Mouse (Mus musculus) gastrocnemius, postnatal 36 days (tissue): ENCODE results near the gene Dvl3. TPM values are rescaled to one million over a fixed set of nuclear protein-coding genes. Genes with fewer than 3 reads are reported as not detected.

Experiments
- DNase-seq, 2 experiments: peaks; one replicate each; pipeline ENCODE4 v3.0.0; 2022
- intact Hi-C: fragments of 180-260 bp; cut with DNase I; formaldehyde crosslinking; loops from one replicate; pipeline ENCODE4 v1.15.1; 2025
- total RNA-seq, 2 experiments: library from RNA; stranded (reverse); gene quantifications; 2 replicates each; pipeline ENCODE4 v1.2.3; 2021

Gene Dvl3
- total RNA-seq, 2 experiments from 2014 or later = 27.8 to 28.8 TPM

DNA sequence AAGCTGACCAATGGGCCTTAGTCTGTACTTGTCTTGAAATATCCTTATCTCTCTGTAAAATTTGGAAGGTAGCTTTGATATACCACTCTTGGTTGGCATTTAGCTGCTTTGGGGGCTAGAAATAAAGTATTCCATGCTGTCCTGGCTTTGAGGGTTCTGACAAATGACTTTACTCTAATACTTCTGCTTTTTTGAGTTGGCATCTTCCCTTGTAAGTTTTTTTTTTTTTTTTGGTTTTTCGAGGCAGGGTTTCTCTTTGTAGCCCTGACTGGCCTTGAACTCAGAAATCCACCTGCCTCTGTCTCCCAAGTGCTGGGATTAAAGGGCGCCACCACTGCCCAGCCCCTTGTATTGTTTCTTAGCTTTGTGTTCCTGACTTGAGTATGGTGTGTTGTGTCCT lies 23.3 kb upstream of the Dvl3 start:
- intact Hi-C loops = no loop called here
- no peak for DNase-seq

DNA sequence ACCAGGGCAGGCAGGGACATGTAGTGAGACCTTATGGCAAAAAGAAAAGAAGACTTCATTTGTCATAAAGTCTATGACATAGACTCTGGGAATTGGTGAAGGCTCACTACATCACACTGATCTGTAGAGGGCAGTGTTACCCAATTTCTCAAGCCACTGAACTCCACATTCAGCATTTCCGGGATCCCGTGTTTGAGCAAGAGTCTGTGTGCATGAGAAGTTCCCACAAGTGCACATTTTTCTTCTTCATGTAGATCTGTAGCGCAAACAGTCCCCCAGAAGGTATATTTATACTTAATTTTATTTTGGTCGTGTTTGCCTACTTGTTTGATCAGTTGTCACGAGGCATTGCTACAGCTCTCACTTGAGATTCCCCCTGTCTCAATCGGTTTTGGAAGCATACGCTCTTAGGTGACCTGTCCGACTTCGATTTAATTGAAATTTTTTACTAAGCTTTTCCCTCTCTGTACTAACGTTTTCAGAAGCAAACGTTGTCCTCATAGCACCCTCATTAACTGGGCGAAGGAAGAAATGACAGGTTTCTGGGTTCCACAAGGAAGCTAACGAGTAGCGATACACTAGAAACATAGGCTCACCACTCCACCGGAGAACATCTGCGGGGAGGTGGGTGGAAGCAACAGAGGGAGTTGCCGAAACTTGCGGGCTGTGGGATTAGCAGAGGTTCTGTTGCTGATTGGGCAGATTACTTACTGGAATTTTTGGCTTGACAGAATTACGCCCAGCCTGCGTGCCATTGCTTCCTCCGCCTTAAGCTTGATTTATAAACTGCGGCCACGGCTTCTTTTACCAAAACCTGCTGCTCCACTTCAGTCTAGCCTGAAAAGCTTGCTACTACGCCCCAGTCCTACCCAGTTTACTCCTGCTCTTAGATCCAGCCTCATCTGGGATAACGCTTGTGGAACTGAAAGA lies 19.8 kb upstream of the Dvl3 start:
- intact Hi-C loops = no loop called here
- peak; percentile 20 to 24 for DNase-seq

DNA sequence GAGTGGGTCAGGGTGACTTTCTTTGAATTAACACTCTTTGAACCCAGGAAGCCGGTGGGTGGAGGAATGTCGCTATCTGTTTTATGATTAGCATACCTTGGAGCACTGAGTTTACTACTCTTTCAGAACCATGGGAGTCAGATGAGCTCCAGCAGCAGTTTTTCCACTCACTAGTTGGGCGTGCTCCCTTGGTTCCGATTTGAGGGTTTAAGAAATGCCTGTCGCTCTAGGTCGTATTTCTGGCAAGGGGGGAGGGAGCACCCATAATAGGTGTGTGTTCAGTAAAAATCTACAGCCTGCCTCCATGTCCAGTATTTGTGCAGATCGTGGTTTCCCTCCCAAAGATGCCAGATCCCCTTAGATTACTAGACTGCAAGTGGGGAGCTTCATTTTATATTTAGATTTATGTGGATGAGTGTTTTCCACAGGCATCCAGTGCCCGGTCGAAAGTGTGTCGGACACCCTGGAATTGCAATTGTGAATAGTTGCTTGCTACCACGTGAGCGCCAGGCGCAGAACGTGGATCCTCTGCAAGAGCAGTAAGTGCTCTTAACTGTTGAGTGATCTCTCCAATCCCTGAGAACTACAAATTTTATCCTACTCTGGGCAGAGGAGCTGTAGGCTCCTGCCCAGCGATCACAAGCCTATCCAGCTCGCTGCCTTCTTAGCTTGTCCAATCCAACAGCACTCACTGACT lies 18.7 kb upstream of the Dvl3 start:
- intact Hi-C loops = no loop called here
- DNase-seq = no peak

DNA sequence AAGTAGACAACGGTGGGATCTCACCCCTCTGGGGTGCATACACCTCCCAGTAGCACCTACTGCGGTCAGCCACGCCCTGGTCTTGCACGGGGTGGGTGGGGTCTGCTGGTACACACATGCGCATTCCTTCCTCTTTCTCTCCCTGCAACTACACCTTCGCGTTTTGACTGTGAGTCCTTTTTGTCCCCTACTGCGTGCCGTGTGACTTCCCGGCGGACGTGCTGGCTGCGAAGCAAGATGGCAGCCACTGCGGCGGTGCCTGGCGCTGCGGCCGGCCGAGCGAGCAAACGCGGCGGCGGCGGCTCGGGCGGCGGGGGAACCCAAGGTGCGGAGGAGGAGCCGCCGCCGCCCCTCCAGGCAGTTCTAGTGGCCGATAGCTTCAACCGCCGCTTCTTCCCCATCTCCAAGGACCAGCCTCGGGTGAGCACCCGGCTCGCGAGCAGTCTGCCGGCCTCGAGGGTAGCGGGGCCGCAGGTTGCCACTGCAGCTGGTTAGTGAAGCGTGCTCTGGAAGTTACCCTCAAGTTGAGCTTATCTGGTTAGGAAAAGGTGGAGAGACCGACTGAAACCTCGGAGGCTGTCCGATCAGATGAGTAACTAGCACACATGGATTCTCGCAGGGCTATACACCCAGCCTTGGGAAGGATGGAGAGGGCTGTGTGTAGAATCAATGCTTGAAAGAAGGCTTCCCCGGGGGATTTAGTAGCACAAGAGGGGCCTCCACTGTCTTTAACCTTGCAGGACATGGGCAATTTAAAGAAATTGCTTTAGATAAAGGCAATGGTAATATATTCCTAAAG lies 17.9 kb upstream of the Dvl3 start, which contains the start of gene Eif2b5:
TSS of gene Eif2b5 (plus strand) at position 141 of the 799 bp plus-strand sequence.
- DNase-seq = peak; percentile 88 to 89

DNA sequence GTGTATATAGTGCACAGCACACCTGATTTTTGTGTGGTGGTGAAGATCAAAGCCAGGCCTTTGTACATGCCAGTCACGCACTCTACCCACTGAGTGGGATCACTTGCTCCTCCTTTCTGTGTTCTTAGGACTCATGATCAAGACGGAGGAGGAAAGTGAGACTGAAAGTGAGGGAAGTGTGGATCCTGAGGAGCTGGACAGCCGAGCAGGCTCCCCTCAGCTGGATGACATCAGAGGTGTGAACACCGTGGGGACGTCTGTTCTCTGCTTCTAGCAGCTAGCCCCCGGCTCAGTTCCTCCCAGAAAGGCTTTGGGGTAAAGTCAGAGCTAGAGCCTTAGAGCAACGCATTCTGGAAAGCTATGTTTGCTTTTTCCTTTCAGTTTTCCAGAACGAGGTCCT lies 10.8 kb upstream of the Dvl3 start:
- DNase-seq = no peak
- intact Hi-C loops = no loop called here

More for the DNA sequence above, 17.9 kb upstream of the Dvl3 start, which contains the start of gene Eif2b5:
- intact Hi-C loops = no loop called here

DNA sequence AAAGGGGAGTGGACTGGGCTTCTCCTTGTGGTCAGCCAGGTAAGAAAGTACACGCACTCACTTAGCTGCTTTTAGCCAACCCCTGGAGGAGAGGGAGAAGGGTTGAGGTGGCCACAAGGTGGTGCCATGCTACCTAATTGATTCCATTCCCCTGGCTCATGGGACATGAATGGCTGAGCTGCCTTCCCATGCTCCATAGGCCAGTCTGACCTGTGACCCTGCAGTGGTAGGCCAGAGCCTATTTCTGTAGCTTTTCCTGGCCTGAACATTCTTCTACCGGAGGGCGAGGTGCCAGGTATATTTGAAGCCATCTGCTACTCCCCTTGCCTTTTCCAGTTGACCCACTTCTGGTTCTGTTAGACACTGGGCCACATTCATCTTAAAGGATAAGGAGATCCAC lies 7.4 kb upstream of the Dvl3 start:
- no peak for DNase-seq
- intact Hi-C loops = loop anchor here (1.0 kb wide), 1 partner anchor 134 kb away; no protein-coding TSS in a partner anchor

DNA sequence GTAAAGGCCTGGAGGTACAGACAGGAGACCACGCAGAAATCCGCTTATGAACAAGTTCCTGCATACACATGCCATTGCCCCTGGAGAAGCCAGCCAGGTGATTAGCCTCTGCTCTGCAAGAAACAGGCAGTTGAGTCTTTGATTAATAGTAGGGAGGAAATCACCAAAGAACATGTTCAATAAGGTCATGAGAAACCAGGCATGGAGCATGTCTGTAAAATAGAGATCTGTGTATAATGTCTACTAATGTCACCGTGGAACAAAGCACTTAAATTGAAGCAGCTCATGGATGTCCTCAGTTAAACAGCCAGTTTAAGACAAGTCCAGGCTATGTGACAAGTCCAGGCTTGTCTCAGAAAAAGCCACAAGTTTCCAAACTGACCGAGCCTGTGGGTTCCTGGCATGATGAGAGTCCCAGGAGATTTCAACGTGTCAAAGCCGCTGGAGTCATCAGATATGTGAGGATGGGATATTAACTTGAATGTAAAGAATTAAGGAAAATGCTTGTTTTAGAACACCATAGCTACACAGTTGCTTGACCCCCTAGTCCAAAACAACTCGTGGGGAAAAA lies 5.4 kb upstream of the Dvl3 start:
- no peak for DNase-seq
- intact Hi-C loops = no loop called here

DNA sequence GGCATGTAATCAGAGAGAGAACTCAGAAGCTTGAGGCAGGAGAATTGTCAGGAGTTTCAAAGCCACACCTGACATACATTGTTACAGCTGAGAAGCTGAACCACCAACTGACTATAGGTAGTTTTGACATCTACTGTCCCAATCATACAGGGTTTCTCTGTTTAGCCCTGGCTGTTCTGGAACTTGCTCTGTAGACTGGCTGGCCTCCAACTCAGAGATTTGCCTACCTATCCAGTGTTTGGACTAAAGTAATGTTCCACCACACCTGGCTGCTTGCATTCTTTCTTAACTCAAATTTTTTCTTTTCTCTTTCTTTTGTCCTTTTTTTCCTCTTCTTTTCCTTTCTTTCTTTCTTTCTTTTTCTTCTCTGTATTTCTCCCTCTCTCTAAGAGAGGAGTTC lies 750 bp upstream of the Dvl3 start:
- intact Hi-C loops = no loop called here
- DNase-seq = no peak

DNA sequence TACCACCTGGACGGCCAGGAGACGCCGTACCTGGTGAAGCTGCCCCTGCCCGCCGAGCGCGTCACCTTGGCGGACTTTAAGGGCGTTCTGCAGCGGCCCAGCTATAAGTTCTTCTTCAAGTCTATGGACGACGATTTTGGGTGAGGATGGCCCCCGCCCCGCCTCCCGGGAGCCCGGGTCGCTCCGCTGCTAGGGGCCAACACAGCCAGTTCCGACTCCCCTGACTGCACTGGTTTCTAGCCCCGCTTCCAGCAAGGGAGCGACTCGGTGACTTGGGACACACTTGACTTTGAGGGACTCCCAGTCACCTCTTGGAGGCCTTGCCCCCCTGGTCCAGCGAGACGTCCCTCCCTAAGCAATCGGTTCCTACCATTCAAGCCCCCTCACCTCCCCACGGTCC lies 434 bp downstream of the Dvl3 start:
- DNase-seq = no peak
- intact Hi-C loops = no loop called here

DNA sequence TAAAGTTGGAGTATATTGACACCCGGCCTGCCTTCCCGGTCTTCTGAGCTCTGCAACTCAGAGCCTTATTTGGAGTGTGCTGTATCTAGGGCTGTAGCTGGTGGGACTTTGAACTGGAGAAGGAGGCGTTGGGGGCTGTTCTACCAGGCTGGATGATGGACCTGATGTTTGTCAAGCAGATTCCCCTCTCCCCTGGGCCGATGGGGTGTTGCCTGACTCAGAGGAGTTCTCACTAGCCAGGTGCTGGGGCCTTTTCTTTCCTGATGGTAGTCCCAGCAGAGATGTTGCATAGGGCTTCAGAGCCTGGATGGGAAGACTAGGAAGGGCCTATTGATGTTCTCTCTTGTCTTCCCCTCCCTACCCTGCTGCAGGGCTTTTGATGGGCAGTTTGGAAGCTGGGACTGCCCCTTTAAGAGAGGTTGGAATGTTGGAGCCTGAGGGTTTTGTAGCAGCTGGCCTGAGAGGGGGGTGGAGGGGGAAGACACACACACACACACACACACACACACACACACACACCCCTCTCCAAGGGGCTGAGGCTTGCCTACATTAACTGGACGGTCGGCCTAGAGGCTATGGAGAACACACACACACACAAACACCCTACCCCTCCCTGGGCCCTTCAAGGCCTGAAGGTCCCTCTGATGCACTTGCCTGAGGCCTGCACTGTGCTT lies 1.1 kb downstream of the Dvl3 start:
- intact Hi-C loops = no loop called here
- peak in 1 of 2 experiments; percentile 14 for DNase-seq

DNA sequence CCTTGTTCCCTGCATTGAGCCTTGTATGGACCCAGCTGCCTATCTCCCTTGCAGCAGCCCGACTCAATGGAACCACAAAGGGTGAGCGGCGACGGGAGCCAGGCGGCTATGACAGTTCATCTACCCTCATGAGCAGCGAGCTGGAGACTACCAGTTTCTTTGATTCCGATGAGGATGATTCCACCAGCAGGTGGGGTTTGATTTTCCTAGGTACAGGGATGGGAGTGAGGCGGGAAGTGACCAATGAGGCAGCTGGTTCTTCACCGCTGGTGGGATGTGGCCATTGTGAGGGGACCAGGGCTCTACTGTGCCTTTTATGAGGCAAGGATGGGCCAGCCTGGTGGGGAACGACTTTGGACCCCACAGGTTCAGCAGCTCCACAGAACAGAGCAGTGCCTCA lies 7.1 kb downstream of the Dvl3 start:
- intact Hi-C loops = no loop called here

DNA sequence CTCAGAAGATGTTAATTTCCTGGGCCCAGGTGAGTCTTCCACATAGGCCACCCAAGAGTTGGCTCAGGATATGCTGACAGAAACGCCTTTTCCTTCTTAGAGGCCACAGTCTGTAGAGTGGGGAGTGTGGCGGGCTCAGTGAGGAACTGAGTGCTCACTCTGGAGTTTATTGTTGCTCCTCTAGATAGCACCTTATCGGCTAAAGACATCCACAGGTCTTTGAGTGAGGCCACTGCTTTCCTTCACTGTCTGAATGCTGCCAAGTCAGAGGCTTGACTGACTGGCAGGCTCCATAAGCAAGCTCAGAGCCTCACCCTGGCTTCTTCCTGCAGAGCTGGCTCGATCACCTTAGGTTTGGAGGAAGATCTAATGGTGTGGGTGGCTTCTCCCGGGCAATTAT lies 12.0 kb downstream of the Dvl3 start:
- intact Hi-C loops = no loop called here
- DNase-seq = no peak

More for the DNA sequence above, 7.1 kb downstream of the Dvl3 start:
- DNase-seq = no peak

DNA sequence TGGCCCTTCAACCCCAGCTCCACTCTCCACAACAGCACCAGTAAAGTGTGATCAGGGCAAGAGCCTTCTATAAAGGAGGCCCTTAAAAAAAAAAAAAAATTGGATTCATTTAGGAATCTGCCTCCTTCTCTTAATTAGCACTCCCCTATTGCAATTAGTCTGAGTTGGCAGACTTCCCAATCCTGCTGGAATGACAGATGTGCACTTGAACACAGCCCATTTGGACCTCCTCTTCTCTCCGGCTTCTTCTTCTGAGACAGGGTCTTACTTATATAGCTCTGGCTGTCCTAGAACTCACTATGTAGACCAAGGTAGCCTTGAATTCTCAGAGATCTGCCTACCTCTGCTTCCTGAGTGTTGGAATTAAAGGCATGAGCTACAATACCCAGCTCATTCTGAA lies 12.6 kb downstream of the Dvl3 start:
- DNase-seq = no peak
- intact Hi-C loops = no loop called here

DNA sequence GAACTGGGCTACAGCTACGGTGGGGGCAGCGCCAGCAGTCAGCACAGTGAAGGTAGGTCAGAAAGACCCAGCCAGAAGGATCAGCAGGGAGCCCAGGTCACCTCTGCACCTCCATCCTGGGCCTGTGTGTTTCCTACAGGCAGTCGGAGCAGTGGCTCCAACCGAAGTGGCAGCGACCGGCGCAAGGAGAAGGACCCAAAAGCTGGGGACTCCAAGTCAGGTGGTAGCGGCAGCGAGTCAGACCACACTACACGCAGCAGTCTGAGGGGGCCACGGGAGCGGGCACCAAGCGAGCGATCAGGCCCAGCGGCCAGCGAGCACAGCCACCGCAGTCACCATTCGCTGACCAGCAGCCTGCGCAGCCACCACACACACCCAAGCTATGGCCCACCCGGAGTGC lies 14.2 kb downstream of the Dvl3 start:
- intact Hi-C loops = no loop called here
- no peak for DNase-seq

DNA sequence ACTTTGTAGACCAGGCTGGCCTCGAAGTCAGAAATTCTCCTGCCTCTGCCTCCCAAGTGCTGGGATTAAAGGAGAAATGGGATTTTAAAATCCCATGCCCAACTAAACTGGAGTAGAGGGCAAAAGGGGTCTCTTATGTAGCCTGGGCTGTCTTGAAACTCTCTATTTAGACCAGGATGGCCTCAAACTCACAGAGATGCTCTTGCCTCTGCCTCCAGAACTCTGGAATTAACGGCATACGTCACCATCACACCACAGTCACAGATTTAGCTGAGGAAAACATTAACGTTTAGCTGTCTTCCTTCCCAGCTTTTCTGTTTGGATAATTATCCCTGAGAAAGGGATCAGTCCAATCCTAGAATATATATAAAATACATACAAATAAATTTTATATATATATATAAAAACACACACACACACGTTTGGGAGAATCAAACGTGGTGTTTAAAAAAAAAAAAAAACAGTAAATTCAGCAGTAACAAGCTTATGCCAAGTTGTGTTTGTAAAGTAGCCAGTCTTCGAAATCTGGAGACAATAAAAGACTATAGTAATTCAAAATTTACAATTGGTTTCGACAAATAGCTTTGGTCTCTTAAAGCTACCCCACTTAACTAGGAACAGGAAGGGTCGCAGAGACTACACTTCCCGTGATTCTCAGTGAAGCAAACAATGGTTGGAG lies 18.0 kb downstream of the Dvl3 start:
- no peak for DNase-seq
- intact Hi-C loops = no loop called here

DNA sequence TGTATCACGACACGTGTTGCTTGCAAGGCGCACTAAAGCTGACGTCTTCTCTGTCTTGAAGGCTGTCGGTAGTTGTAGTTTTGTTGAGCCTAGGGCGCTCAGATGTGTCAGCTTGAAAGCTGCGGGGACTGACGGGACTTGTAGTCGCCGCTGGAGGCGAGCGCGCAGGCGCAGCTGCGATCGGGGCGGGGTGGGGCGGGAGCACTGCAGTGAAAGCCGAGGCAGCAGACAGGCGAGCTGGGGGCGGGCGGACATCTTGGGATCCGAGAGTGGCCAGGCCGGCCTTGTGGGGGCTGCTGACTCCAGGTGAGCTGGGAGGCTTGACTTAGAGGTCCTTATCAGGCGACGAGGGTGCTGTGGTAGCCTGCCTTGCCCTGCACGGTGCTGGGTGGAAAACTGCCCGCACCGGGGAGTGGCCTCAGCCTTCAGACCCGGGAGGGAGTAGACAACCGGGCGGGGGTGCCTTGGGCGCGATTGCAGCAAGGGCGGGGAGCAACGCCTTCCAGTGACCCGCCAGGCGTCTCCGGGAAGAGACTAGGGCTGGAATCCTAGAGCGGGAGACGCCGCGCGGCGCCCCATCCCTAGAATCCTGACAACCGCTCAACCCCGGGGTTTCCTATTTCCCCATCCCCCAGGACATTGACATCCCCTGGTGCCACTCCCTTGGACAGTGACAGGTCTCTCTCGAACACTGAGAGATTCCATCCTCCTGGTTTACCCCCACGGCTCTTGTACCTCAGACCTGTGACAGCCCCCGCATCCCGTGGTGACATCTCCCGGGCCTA lies 18.7 kb downstream of the Dvl3 start, which contains the start of gene Ap2m1:
TSS of gene Ap2m1 (plus strand) at position 183 of the 785 bp plus-strand sequence.
- intact Hi-C loops = no loop called here
- peak; percentile 87 to 89 for DNase-seq

DNA sequence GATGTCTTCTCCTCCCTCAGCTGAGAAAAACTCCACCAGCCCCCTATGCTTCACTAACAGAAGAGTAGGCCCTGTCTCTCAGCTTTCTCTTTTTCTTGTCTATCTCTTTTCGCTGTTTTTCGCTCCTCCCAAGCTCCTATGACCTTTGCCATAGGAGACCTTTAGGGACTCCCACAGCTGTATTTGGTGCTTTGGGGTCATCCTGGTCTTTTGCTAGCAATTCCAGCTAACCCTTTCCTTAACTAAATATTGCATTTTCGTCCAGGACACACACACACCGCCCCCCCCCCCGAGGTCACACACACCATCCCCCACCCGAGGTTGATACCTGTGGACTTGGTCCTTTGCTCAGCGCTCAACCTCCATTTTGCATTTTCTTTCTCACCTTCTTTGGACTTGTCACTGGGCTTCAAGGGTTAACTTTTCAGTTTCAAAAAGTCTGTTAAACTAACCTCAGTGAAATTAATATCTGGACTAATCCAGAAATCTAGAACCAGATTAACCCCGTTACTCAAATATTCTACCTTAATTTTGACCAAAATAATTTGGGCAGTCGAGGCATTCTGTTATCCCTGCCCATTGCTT lies 19.4 kb downstream of the Dvl3 start:
- DNase-seq = no peak
- intact Hi-C loops = no loop called here

DNA sequence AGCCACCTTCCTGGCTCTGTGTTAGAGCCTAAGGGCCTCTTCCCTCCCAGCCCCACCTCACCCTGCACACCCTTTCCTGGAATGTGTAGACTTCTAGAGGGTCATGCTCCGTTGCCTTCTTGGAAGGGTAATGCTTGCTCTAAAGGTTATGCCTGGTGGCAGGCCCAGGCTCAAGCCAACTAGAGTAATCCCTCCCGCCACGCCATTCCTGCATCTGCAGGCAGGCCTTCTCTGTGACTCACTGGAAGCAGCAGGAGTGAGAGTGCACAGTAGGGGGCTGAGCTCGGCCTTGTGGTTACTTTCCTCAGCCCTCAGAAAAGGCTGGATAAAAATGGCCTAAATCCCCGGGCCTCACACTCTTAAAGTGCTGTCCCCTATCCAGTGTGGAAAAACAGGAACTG lies 20.3 kb downstream of the Dvl3 start:
- intact Hi-C loops = no loop called here
- DNase-seq = no peak
